Mouse (Mus musculus) heart, postnatal 14 days (tissue): ENCODE measurements at regions not wholly inside any gene's neighbourhood (a gene's known extent, or its start where the extent isn't known, plus 50 kb on each side); places are given as distances from the start of the nearest gene placed in this dataset.

Experiments
- DNase-seq, 2 experiments: peaks; one replicate each; pipeline ENCODE4 v3.0.0; 2021 to 2022
- intact Hi-C: fragments of 180-260 bp; cut with DNase I; formaldehyde crosslinking; loops from one replicate; pipeline ENCODE4 v1.15.1; 2025

DNA sequence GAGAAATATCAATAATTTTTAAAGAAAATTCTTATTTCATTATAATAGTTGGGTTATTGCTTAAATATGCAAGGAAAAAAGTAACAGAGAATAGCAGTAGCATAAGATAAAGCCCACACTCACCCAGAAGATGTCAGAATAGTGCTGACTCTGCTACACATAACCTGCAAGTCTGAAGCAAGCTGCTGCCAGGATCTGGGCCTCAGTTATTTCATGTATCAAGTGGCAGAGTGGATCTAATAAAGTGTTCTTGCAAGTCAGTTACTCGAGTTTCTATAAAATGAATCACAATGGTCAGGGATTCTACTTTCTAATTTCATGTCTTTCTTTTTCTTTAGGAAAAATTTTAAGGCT is 466.2 kb downstream of the Klhl13 start:
- no peak for DNase-seq
- intact Hi-C loops, result no loop called here

DNA sequence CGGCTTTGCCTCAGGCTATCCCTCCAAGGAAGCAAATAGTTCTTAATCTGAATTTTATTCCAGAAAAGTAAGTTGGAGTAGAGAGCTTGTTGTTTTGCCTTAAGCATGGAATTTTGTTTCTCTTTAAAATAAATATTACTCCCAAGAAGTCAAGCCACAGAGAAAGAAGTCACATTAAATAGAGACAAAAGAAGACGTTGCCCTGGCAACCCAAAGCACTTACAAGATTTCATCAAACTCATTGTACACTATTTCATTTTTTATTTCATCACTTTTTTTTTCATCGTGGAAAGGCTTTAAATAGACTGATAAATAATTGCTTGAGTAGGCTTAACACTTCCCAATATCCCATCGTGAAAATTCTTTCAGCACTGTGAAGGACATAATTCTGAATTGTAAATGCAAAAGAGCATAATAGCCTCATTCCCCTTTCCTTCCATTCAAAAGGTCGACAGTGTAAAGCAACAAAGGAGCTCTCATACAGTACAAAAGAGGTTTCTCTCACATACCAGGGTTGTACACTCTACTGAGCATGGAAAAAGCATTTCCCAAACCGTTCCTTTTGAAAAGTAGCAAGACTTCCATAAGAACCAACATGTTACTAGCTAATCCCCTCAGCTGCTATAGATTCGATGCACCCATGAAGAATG is 466.7 kb downstream of the Klhl13 start:
- intact Hi-C loops, result no loop called here
- no peak for DNase-seq

DNA sequence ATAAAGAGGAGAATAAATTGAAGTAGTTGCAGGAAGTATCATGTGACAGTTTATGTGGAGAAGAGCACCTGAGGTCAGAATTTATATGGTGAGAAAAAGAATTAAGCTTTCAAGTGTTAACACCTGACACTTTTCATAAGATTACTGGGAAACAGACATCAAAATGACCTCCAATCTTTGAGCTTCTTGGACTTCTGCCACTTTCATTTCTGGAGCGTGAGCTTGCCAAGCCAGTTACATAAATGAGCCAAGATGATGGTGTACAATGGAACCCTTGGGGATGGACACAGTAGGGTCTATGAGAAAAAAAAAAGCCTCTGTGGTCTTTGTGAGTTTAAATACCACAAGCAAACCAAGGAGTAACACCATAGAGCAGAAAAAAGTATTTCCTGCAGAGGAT is 495.1 kb downstream of the Klhl13 start:
- intact Hi-C loops, result no loop called here
- peak in 1 of 2 experiments; percentile 1 for DNase-seq

DNA sequence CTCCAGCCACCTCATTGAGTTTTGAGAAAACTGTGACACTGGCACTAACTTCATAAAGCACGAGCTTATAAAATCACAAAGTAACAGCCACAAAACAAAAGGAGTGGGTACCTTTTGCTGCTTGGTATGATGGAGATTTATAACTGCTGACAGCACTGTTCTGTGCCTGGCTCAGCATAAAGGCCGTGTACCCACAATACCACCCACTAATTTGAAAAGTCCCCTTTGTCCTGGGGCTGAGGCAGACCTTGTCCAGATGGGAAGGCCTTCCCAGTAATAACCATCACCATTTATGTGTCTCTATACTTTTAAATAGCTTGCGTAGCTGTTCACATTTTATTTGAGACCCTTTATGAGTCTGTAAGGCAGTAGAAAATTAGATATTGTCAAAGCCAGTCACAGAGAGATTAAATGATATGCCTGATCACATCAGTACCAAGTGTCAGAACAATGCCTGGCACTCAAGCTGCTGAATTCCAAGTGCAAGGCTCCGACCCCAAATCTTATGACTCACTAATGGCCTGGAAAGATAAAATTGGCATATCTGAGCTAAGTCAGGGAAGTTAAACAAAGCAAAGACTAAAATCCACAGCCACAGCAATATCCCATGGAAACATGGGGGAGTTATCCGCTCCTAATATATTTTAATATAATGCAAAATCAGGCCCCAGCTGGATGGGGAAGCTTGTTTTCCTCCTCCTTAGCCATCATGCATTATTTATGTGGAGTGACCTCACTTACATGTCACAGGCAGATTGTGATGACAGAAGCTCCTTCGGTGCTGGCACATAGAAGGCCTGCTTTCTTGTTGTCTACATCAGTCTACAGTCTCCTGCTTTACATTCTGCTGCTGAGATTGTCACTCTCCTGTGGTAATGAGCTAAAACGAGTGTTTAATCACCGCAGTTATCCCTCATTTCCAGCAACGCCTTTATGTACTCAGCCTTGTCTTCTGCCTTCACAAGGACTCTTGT is 515.1 kb downstream of the Klhl13 start:
- intact Hi-C loops, result no loop called here
- DNase-seq, result no peak

DNA sequence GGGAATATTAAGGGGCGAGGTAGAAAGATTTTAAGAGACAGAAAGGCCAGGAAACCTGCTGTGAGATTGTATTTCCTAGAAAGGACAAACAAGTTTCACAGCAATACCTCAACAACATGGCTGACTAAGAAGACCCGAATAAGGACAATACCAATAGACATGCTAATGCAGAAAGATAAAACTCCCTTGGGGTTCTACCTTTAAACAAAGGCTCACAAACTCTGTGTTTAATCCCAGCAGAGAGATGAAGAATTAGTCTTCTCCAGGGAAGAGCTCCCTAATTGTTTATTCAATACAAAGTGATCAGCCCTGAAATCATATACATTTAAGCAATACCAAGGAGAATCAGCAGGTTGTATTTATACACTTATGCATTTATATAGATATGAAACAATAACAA is 516.1 kb downstream of the Klhl13 start:
- intact Hi-C loops, result no loop called here
- DNase-seq, result no peak

DNA sequence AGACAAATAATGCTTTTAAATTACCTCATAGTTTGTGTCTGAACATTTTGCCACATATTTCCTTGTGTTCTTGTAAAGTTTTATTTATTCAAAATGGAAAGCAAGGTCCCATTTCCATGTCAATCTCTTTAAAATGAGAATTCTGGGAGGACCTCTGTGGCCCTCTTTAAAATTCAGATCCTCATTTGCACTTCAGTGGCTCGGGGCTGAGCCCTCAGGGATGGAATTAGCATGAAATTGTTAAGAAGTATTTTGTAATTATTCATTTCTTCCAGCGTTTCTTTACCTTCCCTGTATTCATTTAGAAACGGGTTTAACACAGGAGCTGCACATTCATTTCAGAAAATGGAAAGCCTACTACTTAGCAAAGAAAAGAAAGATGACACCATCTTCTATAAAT is 531.7 kb downstream of the Klhl13 start:
- intact Hi-C loops, result no loop called here
- no peak for DNase-seq

DNA sequence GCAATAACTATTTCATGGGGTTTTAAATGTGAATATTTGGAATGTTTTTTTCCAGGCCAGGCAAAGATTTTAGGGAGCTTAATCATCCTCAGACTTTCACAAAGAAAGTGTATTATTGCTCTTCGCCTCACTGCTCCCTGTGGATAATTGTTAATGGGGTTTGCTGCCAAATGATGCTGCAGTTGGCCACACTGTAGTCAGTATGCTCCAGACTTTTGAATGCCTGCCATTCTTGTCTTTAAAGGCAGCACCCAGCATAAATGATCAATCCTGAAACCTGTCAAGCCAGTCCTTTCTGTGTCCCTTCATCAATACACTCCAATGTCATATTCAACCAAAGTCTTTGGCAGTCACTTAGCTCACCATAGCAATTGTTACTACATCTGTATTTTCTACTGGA is 559.7 kb downstream of the Klhl13 start:
- intact Hi-C loops, result no loop called here

DNA sequence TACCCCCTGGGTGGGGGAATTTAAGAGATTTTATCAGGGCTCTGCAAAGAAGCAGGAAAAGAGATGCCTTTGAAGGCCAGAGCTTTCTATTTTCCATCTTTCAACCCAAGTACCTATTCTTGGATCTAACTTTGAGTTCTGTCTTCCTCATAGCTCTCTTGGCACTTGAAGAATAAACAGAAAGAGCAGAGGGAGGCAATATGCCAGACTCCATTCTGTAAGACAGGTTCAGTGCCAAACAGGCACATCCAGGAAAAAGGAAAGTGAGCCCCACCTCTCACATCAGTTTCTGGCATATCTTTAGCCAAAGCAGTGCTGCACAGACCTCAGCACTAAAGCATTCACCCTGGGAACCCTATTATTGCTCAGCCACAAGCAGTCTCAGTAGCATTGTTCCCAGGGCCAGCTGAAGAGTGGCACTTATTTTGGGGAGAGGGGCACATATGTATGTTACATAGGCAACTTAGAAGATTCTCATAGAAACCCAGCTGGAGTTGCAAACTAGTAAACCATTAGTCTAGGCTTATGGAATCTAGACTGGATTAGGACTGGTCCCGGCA is 594.8 kb downstream of the Klhl13 start:
- intact Hi-C loops, result no loop called here
- DNase-seq, result peak in 1 of 2 experiments; percentile 0

More for the DNA sequence above, 559.7 kb downstream of the Klhl13 start:
- no peak for DNase-seq

DNA sequence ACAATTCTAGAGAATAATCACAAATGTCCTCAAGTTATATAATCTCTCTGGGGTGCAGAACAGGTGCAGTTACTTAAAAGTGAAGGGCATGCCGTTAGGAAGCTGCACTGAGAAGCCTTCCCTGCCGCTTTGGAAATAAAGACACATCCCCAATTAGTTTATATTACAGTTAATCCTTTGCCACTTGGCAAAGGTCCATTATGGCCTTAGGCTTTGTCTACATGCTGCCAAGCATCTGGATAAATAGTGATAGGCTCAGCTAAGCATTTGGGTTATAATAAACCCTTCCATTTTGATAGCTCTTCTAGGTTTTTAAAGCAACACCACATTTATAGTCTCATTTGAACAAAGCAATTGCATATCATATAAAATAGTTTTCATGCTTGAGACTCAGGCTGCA is 625.6 kb downstream of the Klhl13 start:
- intact Hi-C loops, result no loop called here
- DNase-seq, result no peak

DNA sequence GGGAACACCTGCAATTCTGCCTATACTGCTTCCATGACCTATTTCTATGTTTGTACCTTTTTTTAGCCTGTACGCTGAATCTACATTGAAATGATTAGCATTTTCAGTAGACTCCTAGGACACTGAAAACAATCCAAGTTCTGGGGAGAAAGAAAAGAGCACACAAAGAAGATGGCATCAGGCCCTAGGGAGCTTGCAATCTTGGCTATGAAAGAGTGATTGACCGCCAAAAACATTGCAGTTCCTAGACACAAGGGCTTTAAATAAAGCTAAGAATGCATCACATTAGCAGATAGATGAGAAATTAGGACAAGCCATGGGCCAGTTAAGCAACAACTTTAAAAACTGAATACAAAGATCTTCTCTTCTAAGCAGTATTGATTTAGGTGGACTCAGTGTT is 666.7 kb downstream of the Klhl13 start:
- DNase-seq, result no peak
- intact Hi-C loops, result no loop called here

DNA sequence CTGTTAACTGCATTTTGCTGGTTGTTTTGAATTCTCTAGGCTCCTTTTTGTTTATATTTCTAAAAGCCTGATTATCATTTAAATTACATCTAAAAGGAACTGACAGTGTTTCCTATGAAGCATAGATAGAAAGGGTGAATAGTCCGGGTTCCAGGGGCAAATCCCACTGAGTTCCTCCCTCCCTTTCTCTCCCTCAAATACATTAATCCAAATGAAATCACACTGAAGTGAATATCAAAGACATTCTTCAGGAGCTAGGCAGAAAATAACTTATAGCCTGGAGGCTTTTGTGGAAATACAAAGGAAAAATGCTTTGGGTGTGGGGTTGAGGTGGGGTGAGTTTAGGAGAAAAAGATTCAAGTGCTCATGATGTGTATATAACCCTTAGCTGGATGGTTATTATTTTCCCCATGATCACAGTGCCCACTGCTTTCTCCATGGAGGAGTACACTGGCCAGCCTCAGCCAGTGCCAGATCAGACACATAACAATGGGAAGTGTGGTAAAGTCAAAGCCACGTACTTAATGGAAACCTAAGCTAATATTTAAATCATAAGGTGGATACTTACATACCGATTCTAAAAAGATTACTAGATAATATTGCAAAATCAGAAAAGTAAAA is 707.0 kb downstream of the Klhl13 start:
- intact Hi-C loops, result no loop called here
- DNase-seq, result no peak
